Mouse (Mus musculus): ENCODE results near the gene Gm49384.

The Gm49384 gene

DNA sequence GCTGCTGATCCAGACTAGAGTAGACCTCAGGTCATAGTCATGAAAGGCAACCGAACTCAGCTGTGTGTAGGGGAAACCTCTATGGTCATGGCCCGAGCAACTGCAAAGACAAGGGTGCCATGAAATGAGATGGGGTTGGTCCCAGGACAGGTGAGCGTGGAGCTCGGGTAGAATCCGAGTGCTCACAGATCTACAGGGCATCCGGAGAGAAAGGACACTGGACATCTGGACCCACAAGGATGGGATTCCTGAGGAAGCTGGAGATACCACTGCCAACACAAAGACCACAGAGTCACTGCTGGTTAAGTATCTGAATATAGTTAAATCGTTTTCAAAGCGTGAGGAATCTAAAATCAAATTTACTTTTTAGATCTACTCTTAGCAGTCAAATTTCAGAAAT is 3.3 kb upstream of the Gm49384 start:
- no peak for DNase-seq

DNA sequence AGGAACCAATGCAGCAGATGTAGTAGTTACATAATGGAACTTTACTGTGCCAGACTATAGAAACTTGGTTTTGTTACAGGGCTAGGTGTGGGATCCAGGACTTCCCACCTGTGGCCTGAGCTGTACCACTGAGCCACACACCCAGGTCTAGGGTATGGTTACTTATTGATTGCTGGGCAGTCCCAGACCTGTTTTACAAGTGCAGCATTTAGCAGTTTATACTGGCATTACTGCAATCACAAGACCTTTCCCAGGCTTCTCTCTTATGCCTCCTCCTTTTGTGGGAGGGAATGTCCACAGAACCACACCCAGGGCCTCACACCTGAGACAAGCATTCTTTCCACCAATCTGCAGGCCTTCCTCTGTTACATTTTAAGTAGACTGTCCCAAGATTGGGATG is 5.1 kb downstream of the Gm49384 start:
- DNase-seq: no peak

DNA sequence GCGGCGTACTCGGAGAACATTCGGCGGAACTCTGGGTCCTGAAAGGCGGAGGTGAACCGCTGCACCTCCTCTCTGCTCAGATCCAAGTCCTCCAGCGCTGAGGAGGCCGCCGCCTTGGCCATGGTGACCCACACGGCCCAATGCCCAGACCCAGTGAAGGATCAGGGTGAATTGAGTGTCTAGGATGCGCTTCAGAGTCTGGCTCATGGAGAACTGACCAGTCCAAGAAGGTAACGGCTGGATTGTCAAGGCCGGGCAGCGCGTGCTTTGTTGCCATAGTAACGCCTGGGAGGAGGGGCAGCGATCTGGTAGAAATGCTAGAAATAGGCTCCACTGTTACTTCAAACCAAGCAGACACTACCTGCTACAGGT is 5.9 kb downstream of the Gm49384 start, which contains the start of gene Dnaaf2:
Dnaaf2 (minus strand) TSS at position 266 of the 372 bp plus-strand sequence.
- DNase-seq: peak; percentile 88 to 92

DNA sequence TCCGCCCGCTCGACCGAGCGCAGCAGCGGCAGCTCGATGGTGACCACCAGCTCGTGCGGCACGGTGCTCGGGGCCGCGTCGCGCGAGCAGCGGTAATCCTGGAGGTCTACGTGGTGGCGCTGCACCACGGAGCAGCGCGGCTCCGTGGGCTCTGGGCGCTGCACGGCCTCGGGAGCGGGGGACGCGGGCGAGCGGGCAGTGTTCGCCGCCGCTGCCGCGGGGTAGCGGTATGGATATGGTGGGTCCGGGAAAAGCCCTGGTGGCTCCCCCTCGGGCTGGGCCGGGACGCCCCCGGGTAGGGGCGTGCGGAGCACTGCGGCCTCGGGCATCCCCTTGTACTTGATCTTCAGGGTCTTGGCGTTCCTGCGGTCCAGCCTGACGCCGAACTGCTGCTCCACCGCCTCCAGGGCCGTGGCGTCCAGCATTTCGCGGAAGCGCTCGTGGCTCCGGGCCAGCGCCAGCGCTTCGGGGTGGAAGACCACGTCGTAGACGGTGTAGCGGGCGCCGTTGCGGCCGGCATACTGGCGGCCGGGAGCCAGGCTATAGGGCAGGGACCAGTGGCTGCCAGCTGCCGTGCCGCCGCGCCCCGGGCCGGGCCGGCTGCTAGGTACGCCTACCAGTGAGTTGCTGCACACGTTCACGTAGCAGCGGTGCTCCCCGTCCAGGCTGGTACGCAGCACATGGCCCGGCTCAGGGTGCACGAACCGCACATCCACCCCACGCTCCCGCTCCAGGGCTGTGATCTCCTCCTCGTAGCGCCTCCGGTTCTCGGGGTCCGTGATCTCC is 6.5 kb downstream of the Gm49384 start:
- DNase-seq: peak; percentile 71 to 81

DNA sequence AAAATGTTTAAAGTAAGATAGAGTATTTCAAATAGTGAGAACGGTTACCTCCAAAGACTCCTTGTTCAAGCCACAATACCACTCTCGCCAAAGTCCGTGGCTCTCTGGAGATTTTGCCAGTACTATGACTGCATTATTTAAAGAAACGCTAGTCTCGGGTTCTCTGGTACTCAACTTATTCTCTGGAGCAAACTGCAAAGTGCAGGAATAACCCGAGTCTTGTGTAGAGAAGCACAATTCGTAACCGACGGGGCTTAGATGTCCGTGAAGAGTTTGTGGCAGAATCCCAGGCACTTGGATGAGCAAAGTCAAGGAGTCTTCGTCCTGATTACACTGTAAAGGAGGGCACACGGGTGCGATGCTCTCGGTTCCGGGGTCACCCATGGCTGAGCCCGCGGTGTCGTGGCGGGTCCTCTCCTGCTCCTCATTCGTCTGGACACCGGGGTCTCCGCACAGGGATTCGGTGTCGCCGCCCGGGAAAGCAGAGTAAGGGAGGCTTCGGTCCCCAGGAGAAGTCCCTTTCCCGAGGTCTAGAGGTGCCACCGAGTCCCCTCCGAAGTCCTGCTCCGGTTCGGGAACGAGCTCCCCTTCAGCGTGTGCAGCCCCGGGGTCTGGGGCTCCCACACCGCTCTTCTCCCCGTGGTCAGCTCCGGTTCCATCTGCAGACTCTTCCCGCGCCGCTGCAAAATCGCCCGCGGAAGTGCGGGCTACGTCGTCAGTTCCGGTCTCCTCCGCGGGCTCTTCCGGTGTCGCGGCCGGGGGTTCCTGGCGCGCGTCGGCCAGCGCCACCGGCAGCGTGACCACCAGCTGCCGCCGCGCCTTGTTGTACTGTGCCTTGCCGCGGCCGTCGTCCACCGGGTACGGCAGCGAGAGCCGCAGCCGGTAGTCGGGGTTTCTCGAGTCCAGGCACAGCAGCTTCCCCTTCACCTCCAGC is 7.4 kb downstream of the Gm49384 start, which contains the start of gene Gm49383:
Gm49383 (minus strand) TSS at position 661 of the 934 bp plus-strand sequence.
- DNase-seq: peak; percentile 79 to 86

DNA sequence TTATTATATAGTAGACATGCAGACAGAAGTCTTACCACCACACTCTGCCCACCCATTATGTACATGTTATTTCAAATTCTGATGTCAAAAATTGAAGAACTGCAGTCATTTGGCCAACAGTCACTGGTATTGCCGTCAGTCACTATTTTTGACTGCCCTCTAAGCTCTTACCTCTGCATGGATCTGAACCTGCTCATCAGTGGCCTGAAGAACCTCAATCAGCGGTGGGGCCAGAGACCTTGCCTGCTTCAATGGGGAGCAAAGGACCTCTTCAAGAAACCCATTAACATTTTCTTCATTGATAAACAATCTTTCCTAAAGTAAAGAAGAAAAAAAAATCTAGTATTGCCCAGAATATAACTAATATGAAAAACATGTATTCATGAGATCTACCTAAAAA is 11.4 kb downstream of the Gm49384 start:
- no peak for DNase-seq

DNA sequence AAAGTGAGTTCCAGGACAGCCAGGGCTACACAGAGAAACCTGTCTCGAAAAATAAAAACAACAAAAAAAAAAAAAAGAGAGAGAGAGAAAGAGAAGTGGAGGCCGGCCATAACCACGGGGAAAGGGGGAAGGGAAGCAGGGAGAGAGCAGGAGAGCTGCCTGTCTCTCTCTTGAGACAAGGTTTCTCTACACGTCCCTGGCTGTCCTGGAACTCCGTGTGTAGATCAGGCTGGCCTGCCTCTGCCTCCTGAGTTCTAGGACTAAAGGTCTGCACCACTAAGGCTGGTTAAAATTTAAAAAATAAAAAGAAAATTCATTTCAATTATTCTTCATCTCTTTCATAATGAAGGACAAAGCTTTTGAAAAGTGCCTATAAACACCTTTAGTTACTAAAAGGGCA is 12.7 kb downstream of the Gm49384 start:
- DNase-seq: no peak

DNA sequence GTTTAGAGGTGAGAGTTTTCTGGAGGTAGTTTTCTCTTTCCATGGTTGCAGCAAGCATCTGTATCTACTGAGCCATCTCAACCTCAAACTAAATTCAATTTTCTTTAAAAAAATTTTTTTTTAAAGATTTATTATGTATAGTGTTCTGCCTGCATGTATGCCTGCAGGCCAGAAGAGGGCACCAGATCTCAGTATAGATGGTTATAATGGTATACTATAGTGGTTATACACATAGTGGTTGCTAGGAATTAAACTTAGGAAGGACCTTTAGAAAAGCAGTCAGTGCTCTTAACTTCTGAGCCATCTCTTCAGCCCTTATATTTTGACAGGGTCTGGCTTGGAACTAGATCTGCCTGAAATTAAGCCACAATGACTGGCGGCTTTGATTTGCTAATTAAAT is 13.5 kb downstream of the Gm49384 start:
- no peak for DNase-seq

DNA sequence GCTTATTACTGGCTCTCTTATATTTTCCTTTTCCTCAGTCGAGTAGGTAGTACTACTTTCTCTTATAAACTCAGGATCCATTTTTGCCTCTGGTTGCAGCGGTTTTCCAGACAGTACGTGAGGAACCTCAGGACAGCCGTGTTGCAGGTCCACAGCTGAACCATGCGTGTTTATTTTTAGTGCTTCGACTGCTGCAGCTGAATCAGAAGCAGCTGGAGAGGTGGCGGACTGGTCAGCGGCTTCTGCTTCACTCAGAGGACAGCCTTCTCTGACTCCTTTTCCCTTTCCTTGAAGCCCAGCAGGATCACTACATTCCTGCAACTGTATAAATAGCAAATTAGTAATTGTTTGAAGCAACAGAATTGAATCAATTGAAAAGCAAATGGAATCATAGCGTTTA is 14.0 kb downstream of the Gm49384 start:
- DNase-seq: no peak

DNA sequence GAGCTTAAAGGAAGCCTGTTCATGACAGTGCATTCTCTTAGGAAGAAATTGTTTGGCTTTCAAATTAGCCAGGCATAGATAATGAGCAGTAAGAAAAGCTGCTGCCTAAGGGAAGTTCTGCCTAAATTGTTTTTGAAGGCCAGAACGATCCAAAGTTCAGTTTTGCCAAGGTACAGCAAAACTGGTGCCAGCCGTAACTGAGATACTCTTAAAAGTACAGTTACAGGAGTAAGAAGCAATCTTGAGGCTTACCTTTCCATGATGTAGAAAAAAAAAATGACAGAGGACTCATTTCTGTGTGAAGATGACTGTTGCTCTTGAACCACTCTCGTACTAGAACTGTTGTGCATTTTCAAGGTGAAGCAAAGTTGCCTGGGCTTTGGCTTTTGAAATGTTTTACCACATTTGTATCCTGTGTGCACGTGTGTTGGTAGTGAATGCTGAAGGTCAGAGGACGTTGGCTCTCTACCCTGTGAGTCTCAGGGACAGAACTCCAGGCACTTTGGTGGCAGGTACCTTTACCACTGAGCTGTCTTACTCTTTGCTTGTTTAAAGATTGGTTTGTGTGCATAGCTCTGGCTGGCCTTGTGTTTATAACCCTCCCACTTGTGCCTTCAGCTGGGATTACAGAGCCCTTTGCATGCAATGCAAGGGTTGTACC is 17.1 kb downstream of the Gm49384 start:
- peak in 1 of 2 experiments; percentile 10 for DNase-seq

DNA sequence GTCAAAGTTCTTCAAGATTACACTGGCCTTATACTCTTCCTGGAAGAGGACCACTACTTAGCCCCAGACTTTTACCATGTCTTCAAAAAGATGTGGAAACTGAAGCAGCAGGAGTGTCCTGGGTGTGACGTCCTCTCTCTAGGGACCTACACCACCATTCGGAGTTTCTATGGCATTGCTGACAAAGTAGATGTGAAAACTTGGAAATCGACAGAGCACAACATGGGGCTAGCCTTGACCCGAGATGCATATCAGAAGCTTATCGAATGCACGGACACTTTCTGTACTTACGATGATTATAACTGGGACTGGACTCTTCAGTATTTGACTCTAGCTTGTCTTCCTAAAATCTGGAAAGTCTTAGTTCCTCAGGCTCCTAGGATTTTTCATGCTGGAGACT is 18.7 kb downstream of the Gm49384 start:
- no peak for DNase-seq

DNA sequence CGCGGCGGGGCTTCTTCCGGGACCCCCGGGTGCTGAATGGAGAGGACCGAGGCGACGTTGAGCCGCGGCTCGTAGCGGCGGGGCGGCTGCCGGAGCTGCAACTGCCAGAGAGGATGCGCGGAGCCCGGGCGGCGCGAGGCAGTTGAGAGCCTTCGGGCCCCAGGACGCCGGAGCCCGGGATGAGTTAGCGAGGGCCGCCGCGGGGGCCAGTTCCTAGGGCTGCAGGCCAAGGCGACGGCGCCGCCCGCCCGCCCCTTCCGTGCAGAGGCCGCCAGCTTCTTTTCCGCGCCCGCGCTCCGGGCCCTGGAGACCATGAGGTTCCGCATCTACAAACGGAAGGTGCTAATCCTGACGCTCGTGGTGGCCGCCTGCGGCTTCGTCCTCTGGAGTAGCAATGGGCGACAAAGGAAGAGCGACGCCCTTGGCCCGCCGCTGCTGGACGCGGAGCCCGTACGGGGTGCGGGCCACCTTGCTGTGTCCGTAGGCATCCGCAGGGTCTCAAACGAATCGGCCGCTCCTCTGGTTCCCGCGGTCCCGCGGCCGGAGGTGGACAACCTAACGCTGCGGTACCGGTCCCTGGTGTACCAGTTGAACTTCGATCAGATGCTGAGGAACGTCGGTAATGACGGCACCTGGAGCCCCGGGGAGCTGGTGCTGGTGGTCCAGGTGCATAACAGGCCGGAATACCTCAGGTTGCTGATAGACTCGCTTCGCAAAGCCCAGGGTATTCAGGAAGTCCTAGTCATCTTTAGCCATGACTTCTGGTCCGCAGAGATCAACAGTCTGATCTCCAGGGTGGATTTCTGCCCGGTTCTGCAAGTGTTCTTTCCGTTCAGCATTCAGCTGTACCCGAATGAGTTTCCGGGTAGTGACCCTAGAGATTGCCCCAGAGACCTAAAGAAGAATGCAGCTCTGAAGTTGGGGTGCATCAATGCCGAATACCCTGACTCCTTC is 19.4 kb downstream of the Gm49384 start:
- peak; percentile 68 to 80 for DNase-seq

DNA sequence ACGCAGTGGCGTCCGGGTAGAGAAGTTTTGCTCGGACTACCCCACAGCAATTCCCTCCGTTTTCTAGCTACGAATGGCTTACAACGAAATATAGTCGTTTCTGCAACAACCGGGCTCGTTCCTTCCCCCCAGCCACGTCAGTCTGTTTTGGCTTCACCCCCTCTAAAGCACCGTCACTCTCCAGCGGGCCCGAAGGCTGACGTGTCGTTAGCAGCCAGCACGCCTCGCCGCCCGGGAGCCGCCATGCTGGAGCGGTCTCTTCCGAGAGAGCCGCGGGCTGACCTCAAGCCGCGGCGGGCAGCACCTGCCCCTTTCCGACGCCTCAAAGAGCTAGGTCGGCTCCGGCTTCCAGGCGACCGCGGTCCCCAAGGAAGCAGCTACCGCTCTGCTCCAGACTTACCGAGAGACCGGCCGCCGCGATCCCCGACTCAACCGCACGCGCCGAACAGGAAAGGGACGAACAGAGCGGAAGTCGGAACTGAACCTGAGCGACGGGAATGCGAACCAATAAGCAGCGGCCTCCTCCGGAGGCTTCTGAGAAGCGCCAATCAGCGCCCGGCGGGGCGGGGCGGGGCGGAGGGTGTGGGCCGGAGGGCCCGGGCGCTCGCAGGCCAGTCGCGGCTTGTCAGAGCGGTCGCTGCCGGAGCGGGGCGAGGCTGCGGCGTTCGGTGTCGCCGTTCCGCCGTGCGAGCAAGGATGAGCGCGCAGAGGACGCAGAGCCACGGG is 20.3 kb downstream of the Gm49384 start, which contains the start of the genes Rpl36al and Mgat2:
Rpl36al (minus strand) TSS at position 501 of the 726 bp plus-strand sequence.
Mgat2 (plus strand) TSS at position 575 of the 726 bp plus-strand sequence.
- peak; percentile 100 for DNase-seq

DNA sequence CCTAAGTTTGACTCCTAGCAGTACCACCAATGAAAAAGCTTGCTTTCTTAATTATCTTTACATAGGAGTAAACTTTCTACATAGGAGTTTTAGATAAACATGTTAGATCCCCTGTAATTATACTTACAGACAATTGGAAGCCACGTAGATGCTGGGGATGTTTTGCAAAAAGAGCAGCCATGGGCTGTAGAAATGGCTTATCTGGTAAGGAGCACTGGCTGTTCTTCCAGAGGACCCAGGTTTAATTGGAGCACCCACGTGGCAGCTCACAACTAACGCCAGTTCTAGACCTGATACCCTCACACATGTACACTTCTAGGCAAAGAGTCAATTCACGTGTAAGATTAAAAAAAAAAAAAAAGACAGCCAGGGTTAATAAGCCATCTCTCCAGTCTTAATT is 22.3 kb downstream of the Gm49384 start:
- no peak for DNase-seq

DNA sequence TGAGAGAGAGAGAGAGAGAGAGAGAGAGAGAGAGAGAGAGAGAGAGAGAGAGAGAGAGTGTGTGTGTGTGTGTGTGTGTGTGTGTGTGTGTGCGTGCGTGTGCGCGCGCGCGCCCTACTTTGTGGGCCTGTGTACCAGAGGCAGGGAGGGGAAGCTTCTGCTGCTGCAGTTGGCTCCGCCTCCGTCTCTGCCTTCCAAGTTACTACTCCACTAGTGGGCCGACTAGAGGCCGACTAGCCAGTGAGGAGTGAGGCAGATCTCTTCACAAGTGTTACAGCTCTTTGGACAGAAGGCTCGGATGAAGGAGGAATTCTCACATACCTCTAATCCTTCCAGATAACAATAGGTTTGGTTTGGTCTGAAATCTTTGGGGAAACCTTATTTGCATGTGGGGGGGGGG is 24.7 kb downstream of the Gm49384 start:
- DNase-seq: peak in 1 of 2 experiments; percentile 31

DNA sequence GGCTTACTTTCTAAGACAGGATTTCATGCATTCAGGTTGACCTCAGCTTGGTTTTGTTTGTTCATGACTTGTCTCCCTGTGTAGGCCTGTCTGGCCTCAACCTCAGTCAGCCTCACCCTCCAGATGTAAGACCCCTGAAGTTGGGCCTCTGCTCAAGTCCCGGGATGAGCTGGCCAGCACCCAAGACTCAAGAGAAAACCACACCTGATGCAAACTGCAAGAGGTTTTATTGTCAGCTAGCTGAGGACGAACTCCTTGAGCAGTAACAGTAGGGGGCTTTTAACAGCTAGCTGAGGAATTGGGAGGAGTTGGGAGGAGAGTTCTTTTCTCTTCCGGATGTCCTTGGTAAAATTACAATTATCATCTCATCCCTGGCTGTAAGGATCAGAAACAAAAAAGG is 26.5 kb downstream of the Gm49384 start:
- DNase-seq: no peak

DNA sequence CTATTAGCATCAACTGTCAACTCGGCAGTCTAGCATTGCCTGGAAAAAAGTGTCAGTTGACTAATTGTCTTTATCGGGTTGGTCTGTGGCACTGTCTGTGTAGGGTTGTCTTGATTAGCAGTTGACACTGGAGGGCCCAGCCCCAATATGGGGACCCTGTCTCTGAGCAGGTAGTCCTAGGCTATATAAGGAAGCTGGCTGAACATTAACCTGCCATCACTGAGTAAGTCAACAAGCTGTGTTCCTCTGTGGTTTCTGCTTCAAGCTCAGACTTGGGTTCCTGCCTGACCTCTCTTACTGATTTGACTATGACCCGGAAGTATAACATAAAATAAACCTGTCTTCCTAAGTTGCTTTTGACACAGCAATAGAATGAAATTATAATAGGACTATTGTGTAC is 28.1 kb downstream of the Gm49384 start:
- no peak for DNase-seq

DNA sequence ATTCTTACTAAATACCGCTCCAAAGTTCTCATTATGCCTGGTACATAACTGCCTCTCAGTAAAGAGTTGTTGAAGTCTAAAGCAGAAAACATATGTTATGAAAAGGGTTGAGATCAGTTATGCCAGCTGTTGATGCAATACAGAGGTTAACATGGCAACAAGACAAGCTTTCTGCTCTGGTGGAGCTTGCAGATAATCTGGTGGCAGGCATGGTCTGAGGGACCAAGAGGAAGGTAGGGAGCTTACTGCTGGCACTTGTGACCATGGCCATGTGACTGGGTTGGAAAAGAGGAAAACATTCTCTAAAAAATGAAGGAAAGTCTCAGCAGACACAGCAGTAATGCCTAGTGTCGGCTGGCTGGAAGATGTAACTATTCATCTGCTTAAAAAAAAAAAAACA is 32.8 kb downstream of the Gm49384 start:
- no peak for DNase-seq

DNA sequence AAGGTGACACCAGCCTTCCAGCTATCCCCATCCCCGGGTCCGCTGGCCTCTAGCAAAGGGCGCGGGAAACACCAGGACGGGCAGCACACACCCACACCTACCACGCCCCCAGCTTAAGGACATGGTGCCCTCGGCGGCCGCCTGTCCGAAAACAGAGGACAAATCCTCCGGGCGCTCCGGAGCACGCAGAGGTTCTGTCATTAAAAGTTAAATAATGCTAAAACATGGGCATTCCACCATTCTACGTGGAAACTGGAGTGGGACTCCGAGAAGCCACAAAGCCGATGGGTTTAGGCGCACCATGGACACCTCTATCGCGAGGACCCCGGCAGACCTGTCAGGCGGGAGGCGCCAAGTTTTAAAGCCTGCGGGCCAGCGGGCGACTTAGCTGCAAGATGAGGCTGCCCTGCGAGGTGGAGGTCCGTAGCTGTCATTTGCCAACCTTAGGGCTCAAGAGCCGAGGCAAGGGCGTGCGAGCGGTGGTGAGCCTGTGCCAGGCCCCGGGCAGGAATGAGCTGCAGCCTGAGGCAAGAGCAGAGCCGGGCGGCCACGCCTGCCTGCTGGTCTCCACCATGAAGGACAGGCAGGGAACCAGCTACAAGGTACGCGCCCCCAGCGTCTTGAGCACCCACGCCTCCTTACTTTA is 35.5 kb downstream of the Gm49384 start, which contains the start of gene Lrr1:
Lrr1 (plus strand) TSS at position 354 of the 646 bp plus-strand sequence.
- peak; percentile 91 to 93 for DNase-seq

Measured in kidney, postnatal 4 days (tissue).